ENCODE assay signal across 8 mouse cellular contexts in genomic region chr7:125444464-125445401, GRCm38 (mm10). TPM values are rescaled to one million over a fixed set of nuclear protein-coding genes. Genes with fewer than 3 reads are reported as not detected.
DNase-seq lines count a peak whose midpoint lies in the region; ATAC-seq and TF ChIP-seq lines count a peak whose summit lies in the region.

TSS of gene Kdm8 (plus strand) at chr7:125444676.

- peak within 1 kb of the TSS; percentile 79 for H3K9ac ChIP-seq in kidney, embryonic 14.5 days (ENCODE audit: low read depth, low read length)
- H3K9ac ChIP-seq in limb, embryonic 15.5 days: peak within 1 kb of the TSS; percentile 69

- H3K4me3 ChIP-seq in bone marrow macrophage, adult 2 months (ENCODE audit: insufficient read depth, low read length): peak within 1 kb of the TSS; percentile 74
- peak within 1 kb of the TSS; percentile 57 for H3K4me3 ChIP-seq in embryonic fibroblast, embryonic 13.5 days (ENCODE audit: insufficient read depth, low read length)
- peak within 1 kb of the TSS; percentile 61 for H3K4me3 ChIP-seq in kidney, embryonic 14.5 days (ENCODE audit: low read length)
- peak within 1 kb of the TSS; percentile 67 for H3K4me3 ChIP-seq in limb, embryonic 15.5 days

- H3K4me2 ChIP-seq in kidney, embryonic 14.5 days (replicated peaks; ENCODE audit: low read depth, low read length): peak within 1 kb of the TSS; percentile 65
- peak within 1 kb of the TSS; percentile 72 for H3K4me2 ChIP-seq in limb, embryonic 15.5 days

- TF ChIP-seq CTCF in bone marrow macrophage, adult 2 months (IDR thresholded peaks at IDR 0.05; ENCODE audit: low read depth, low read length): no peak
- no peak for TF ChIP-seq CTCF in embryonic fibroblast, embryonic 13.5 days (IDR thresholded peaks at IDR 0.05; ENCODE audit: borderline replicate concordance, insufficient read depth, low read length)

- peaks cover 13% of the 10 kb centered on the region for H3K4me1 ChIP-seq in bone marrow macrophage, adult 2 months (ENCODE audit: control insufficient read depth, insufficient read depth, low read length)
- peaks cover 6% of the 10 kb centered on the region; the same call in 1 of the 2 replicates for H3K4me1 ChIP-seq in embryonic fibroblast, embryonic 13.5 days (ENCODE audit: control insufficient read depth, insufficient read depth, low read length)
- peaks cover 8% of the 10 kb centered on the region; the same call in 1 of the 2 replicates for H3K4me1 ChIP-seq in kidney, embryonic 14.5 days (ENCODE audit: control insufficient read depth, insufficient read depth, low read length)
- H3K4me1 ChIP-seq in limb, embryonic 15.5 days: peaks cover 10% of the 10 kb centered on the region; the same call in 1 of the 2 replicates

- 4% methylated on average over 61 of the region's 61 CpGs for WGBS in kidney, embryonic 14.5 days
- WGBS in limb, embryonic 15.5 days: 2% methylated on average over 61 of the region's 61 CpGs

- no peaks in the 10 kb centered on the region for H3K36me3 ChIP-seq in kidney, embryonic 14.5 days (ENCODE audit: control insufficient read depth, insufficient read depth, low read length)
- H3K36me3 ChIP-seq in limb, embryonic 15.5 days: 0 out of 2 replicates have a peak, but pooled peaks cover 3% of the 10 kb centered on the region

- no peak for TF ChIP-seq POLR2A in bone marrow macrophage, adult 2 months (IDR thresholded peaks at IDR 0.05; ENCODE audit: borderline replicate concordance, low read depth, low read length)
- TF ChIP-seq POLR2A in embryonic fibroblast, embryonic 13.5 days (IDR thresholded peaks at IDR 0.05; ENCODE audit: low read depth, low read length): peak; percentile 82

- H3K27me3 ChIP-seq in kidney, embryonic 14.5 days (ENCODE audit: control insufficient read depth, insufficient read depth, low read length): no peaks in the 10 kb centered on the region
- no peaks in the 10 kb centered on the region for H3K27me3 ChIP-seq in limb, embryonic 15.5 days

- peak within 1 kb of the TSS; percentile 92 for H3K27ac ChIP-seq in bone marrow macrophage, adult 2 months (ENCODE audit: insufficient read depth, low read depth, low read length)
- peak within 1 kb of the TSS; percentile 93 for H3K27ac ChIP-seq in embryonic fibroblast, embryonic 13.5 days (ENCODE audit: insufficient read depth, low read length)
- H3K27ac ChIP-seq in kidney, embryonic 14.5 days (ENCODE audit: low read depth, low read length): peak within 1 kb of the TSS; percentile 97
- H3K27ac ChIP-seq in limb, embryonic 15.5 days: peak within 1 kb of the TSS; percentile 99

- ATAC-seq in kidney, embryonic 14.5 days (ENCODE audit: low FRiP score, low TSS enrichment): peak; percentile 97
- peak; percentile 96 for ATAC-seq in limb, embryonic 15.5 days (ENCODE audit: insufficient number of reproducible peaks, low FRiP score, low TSS enrichment, low read depth)

- no peaks in the 10 kb centered on the region for H3K9me3 ChIP-seq in kidney, embryonic 14.5 days (ENCODE audit: control insufficient read depth, low read length)
- no peaks in the 10 kb centered on the region for H3K9me3 ChIP-seq in limb, embryonic 15.5 days

- DNase-seq in A20 (ENCODE audit: low read depth, low spot score): peak; percentile 98
- DNase-seq in heart, adult 9 months (ENCODE audit: low spot score in 2 of 2): peak; percentile 91 to 93
- DNase-seq in monocyte, adult 2 months (ENCODE audit: low read depth in 1 of 2, low spot score in 2 of 2): peak; percentile 73 to 87
- peak; percentile 91 to 93 for DNase-seq in spleen, postnatal 36 days (ENCODE audit: low spot score in 2 of 2)

RNA-seq across cellular contexts. Expression of gene Kdm8, which starts in this region (rescaled TPM):
- 2.1 and 2.8 TPM in 2 replicates for polyA plus RNA-seq in bone marrow macrophage, adult 2 months (2012; ENCODE audit: insufficient read depth, insufficient read length, missing spikeins)
- 3.7 and 4.1 TPM in 2 replicates for polyA plus RNA-seq in embryonic fibroblast, embryonic 13.5 days (2011; ENCODE audit: insufficient read length, low read depth, missing spikeins)
- polyA plus RNA-seq in kidney, embryonic 14.5 days (2014; fragmentation: Nextera tagmentation; extraction: Ambion mirVana): 9.6 and 12.7 TPM in 2 replicates
- polyA plus RNA-seq in limb, embryonic 15.5 days (2015; fragmentation: Nextera tagmentation; extraction: Ambion mirVana): 9.0 and 9.1 TPM in 2 replicates

Comparison
In these comparisons a context has a peak if more than half of its experiments do, and no peak if none do; other contexts are left out.
1. Peak in every context shown above with its lines: DNase-seq, ATAC-seq, H3K4me3 ChIP-seq and H3K27ac ChIP-seq.